Mouse (Mus musculus) CD4-positive, CD25-positive, alpha-beta regulatory T cell, adult 9 weeks (primary cell): ENCODE measurements around the gene Gm10490. TPM values are rescaled to one million over a fixed set of nuclear protein-coding genes. Genes with fewer than 3 reads are reported as not detected.

ENCODE experiments used
- polyA plus RNA-seq: library from polyadenylated mRNA; unstranded; fragments of 100-300 nt; shearing (Covaris generic); gene quantifications from one replicate; pipeline ENCODE4 v1.2.1, GENCODE M21; 2017

Gene Gm10490
- polyA plus RNA-seq = not detected

GRCm38 (mm10) chrX:7909242-7909641 lies at the start of gene Gm10490:
Gene Gm10490, plus strand, starts transcription at chrX:7909542.

GRCm38 (mm10) chrX:7878007-7878419 lies 31.3 kb upstream of the Gm10490 start, which contains the start of gene Pim2:
Gene Pim2, plus strand, starts transcription at chrX:7878262.

GRCm38 (mm10) chrX:7883841-7884567 lies 25.3 kb upstream of the Gm10490 start, which contains the start of gene Slc35a2:
Gene Slc35a2, plus strand, starts transcription at chrX:7884028.

GRCm38 (mm10) chrX:7898880-7899874 lies 10.2 kb upstream of the Gm10490 start, which contains the start of the genes Pqbp1 and Timm17b:
Gene Pqbp1, minus strand, starts transcription at chrX:7899269.
Gene Timm17b, plus strand, starts transcription at chrX:7899357.

GRCm38 (mm10) chrX:7907735-7908134 lies 1.6 kb upstream of the Gm10490 start, which contains the start of gene Gm10491:
Gene Gm10491, minus strand, starts transcription at chrX:7907835.

GRCm38 (mm10) chrX:7919601-7920383 lies 10.4 kb downstream of the Gm10490 start, which contains the start of gene Pcsk1n:
Gene Pcsk1n, plus strand, starts transcription at chrX:7919822.

GRCm38 (mm10) chrX:7928270-7928790 lies 19.0 kb downstream of the Gm10490 start, which contains the start of gene Eras:
Gene Eras, minus strand, starts transcription at chrX:7928607.

GRCm38 (mm10) chrX:7947108-7947899 lies 38.0 kb downstream of the Gm10490 start, which contains the start of gene Hdac6:
Gene Hdac6, minus strand, starts transcription at chrX:7947889.

Other genes with a start within 250 kb of the Gm10490 start
- gene Plp2, start 238.2 kb upstream of the Gm10490 start, polyA plus RNA-seq = 120 TPM
- gene Magix, start 228.3 kb upstream of the Gm10490 start, polyA plus RNA-seq = not detected
- 78.4 TPM for gene Gpkow, start 212.4 kb upstream of the Gm10490 start, polyA plus RNA-seq
- 81.1 TPM for gene Wdr45, start 195.2 kb upstream of the Gm10490 start, polyA plus RNA-seq
- gene Gm45208, start 187.3 kb upstream of the Gm10490 start, polyA plus RNA-seq = 1.1 TPM
- gene Praf2, start 181.1 kb upstream of the Gm10490 start, polyA plus RNA-seq = 37.5 TPM
- 0.45 TPM for gene Ccdc120, start 158.6 kb upstream of the Gm10490 start, polyA plus RNA-seq
- 43.5 TPM for gene Tfe3, start 147.0 kb upstream of the Gm10490 start, polyA plus RNA-seq
- 122 TPM for gene Gripap1, start 119.8 kb upstream of the Gm10490 start, polyA plus RNA-seq
- gene Kcnd1, start 87.3 kb upstream of the Gm10490 start, polyA plus RNA-seq = 1.3 TPM
- gene Otud5, start 68.2 kb upstream of the Gm10490 start, polyA plus RNA-seq = 16.1 TPM
- 61.9 TPM for gene Pim2, start 31.3 kb upstream of the Gm10490 start, polyA plus RNA-seq
- 45.5 TPM for gene Slc35a2, start 25.5 kb upstream of the Gm10490 start, polyA plus RNA-seq
- 174 TPM for gene Pqbp1, start 10.3 kb upstream of the Gm10490 start, polyA plus RNA-seq
- 174 TPM for gene Timm17b, start 10.2 kb upstream of the Gm10490 start, polyA plus RNA-seq
- gene Gm10491, start 1.7 kb upstream of the Gm10490 start, polyA plus RNA-seq = not detected
- gene Pcsk1n, start 10.3 kb downstream of the Gm10490 start, polyA plus RNA-seq = not detected
- not detected for gene Eras, start 19.1 kb downstream of the Gm10490 start, polyA plus RNA-seq
- 21.7 TPM for gene Hdac6, start 38.3 kb downstream of the Gm10490 start, polyA plus RNA-seq
- gene Gata1, start 68.5 kb downstream of the Gm10490 start, polyA plus RNA-seq = 49.0 TPM
- gene Glod5, start 109.0 kb downstream of the Gm10490 start, polyA plus RNA-seq = not detected
- gene Suv39h1, start 165.2 kb downstream of the Gm10490 start, polyA plus RNA-seq = 27.3 TPM
- 106 TPM for gene Was, start 181.0 kb downstream of the Gm10490 start, polyA plus RNA-seq
- gene Wdr13, start 223.3 kb downstream of the Gm10490 start, polyA plus RNA-seq = 29.1 TPM
- gene Rbm3, start 236.3 kb downstream of the Gm10490 start, polyA plus RNA-seq = 775 TPM